Mouse (Mus musculus) cerebellum, adult 2 months (tissue): Measurements from ENCODE around the gene Flii.

ENCODE experiments used
- CTCF ChIP-seq: fragments of 200-500 bp; IDR thresholded peaks from 2 replicates; pipeline ENCODE4 v1.5.1; 2011; ENCODE audit warnings: low read depth, mild to moderate bottlenecking, control low read depth, low read length, moderate library complexity, borderline replicate concordance; ENCODE audit not compliant: insufficient read depth
- POLR2A ChIP-seq: fragments of 200-500 bp; IDR thresholded peaks from 2 replicates; pipeline ENCODE4 v1.6.1; 2011; ENCODE audit warnings: low read length, control low read depth, borderline replicate concordance; ENCODE audit not compliant: insufficient read depth

DNA sequence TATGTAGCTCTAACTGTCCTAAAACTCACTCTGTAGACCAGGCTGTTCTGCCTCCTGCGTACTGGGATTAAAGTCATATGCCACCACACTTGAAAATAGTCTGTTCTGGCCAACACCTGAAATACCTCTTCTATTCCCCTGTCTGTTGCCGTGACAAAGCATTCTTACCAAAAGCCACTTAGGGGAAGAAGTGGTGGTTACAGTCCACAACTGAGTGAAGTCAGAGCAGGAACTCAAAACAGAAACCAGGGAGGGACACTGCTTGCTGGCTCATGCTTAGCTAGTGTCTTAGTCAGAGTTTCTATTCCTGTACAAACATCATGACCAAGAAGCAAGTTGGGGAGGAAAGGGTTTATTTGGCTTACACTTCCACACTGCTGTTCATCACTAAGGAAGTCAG is 42.3 kb upstream of the Flii start:
- no peak for TF ChIP-seq POLR2A
- no peak for TF ChIP-seq CTCF
